Mouse (Mus musculus) lung, adult 2 months (tissue): ENCODE data around the gene Ptpdc1.

Source experiments
- CTCF ChIP-seq: fragments of 200-500 bp; IDR thresholded peaks from 2 replicates; pipeline ENCODE4 v1.5.1; 2011; ENCODE audit warnings: mild to moderate bottlenecking, low read length, control low read depth; ENCODE audit not compliant: insufficient read depth
- POLR2A ChIP-seq: fragments of 200-500 bp; IDR thresholded peaks from 2 replicates; pipeline ENCODE4 v1.6.1; 2011; ENCODE audit warnings: low read depth, mild to moderate bottlenecking, control low read depth, low read length, borderline replicate concordance; ENCODE audit errors: extremely low read depth

DNA sequence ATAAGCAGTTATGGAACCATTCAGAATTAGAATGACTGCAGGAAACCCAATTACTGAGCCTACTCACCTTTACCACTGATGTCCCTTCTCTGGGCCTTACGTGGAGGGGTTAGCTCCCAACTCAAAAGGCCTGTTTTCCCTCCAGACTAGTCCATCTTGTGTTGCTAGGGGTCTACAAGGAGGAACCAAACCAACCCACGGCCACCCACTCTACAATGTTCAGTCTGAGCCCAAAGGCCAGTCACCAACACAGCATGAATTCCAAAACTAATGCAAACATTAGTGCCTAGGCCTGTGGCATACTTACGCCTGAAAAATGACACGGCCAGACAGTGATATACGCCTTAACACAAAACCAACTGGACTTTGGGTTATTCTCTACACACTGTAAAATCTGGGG lies 92.0 kb downstream of the Ptpdc1 start:
- TF ChIP-seq POLR2A (no peak), CTCF (no peak)
